ENCODE assay signal across 8 mouse cellular contexts in genomic region chr9:121778066-121778624, GRCm38 (mm10). TPM values are rescaled to one million over a fixed set of nuclear protein-coding genes. Genes with fewer than 3 reads are reported as not detected.
DNase-seq lines count a peak whose midpoint lies in the region; ATAC-seq and TF ChIP-seq lines count a peak whose summit lies in the region.

No protein-coding gene starts in this region.

- WGBS in heart, embryonic 12.5 days, result 14% methylated on average over 54 of the region's 54 CpGs
- 11% methylated on average over 54 of the region's 54 CpGs for WGBS in heart, embryonic 16.5 days
- WGBS in midbrain, embryonic 16.5 days, result 11% methylated on average over 54 of the region's 54 CpGs

- TF ChIP-seq POLR2A in cortical plate, adult 2 months (IDR thresholded peaks at IDR 0.05; ENCODE audit: extremely low read depth, insufficient read depth, low read length), result no peak

- peak overlapping the region; percentile 79 for H3K4me2 ChIP-seq in heart, embryonic 12.5 days
- peak overlapping the region; percentile 84 for H3K4me2 ChIP-seq in heart, embryonic 16.5 days (ENCODE audit: low read depth, low read length)
- H3K4me2 ChIP-seq in midbrain, embryonic 16.5 days (ENCODE audit: low read length), result peak overlapping the region; percentile 79

- peaks cover 28% of the 10 kb centered on the region for H3K4me1 ChIP-seq in heart, embryonic 12.5 days (replicated peaks)
- peaks cover 15% of the 10 kb centered on the region for H3K4me1 ChIP-seq in cortical plate, adult 2 months (ENCODE audit: control insufficient read depth, insufficient read depth, low read length)
- peaks cover 28% of the 10 kb centered on the region for H3K4me1 ChIP-seq in heart, embryonic 16.5 days (ENCODE audit: control insufficient read depth, insufficient read depth, low read length)
- no peaks in the 10 kb centered on the region for H3K4me1 ChIP-seq in midbrain, embryonic 16.5 days (ENCODE audit: control insufficient read depth, insufficient read depth, low read length)

- intact Hi-C loops in heart, postnatal 25 days (cut with DNase I), result no loop called here

- no peaks in the 10 kb centered on the region for H3K9me3 ChIP-seq in heart, embryonic 12.5 days (replicated peaks)
- no peaks in the 10 kb centered on the region for H3K9me3 ChIP-seq in heart, embryonic 16.5 days (replicated peaks; ENCODE audit: control insufficient read depth, low read length)
- no peaks in the 10 kb centered on the region for H3K9me3 ChIP-seq in midbrain, embryonic 16.5 days (replicated peaks; ENCODE audit: control insufficient read depth, low read length, poor library complexity, severe bottlenecking)

- H3K27me3 ChIP-seq in heart, embryonic 12.5 days (replicated peaks), result peaks cover 71% of the 10 kb centered on the region
- peaks cover 32% of the 10 kb centered on the region for H3K27me3 ChIP-seq in heart, embryonic 16.5 days (ENCODE audit: control insufficient read depth, insufficient read depth, low read length)
- peaks cover 24% of the 10 kb centered on the region for H3K27me3 ChIP-seq in midbrain, embryonic 16.5 days (ENCODE audit: control insufficient read depth, insufficient read depth, low read depth, low read length)

- DNase-seq in heart, postnatal 25 days (ENCODE audit: low spot score), result no peak
- peak; percentile 77 to 88 for DNase-seq in left cerebral cortex, adult 18-20 months (ENCODE audit: low spot score in 2 of 2)
- no peak for DNase-seq in urinary bladder, postnatal 4 days (ENCODE audit: low spot score in 2 of 2)
- DNase-seq in urinary bladder, postnatal 14 days (ENCODE audit: low spot score), result no peak

- H3K27ac ChIP-seq in heart, embryonic 12.5 days (ENCODE audit: poor library complexity, severe bottlenecking), result no peak overlapping the region
- peak overlapping the region; percentile 14 for H3K27ac ChIP-seq in cortical plate, adult 2 months (ENCODE audit: insufficient read depth, low read length)
- no peak overlapping the region for H3K27ac ChIP-seq in heart, embryonic 16.5 days (ENCODE audit: low read length)
- H3K27ac ChIP-seq in midbrain, embryonic 16.5 days (ENCODE audit: low read length), result 0 out of 2 replicates have a peak overlapping the region, but pooled peaks have one; percentile 23

- no peaks in the 10 kb centered on the region for H3K36me3 ChIP-seq in heart, embryonic 12.5 days
- H3K36me3 ChIP-seq in heart, embryonic 16.5 days (ENCODE audit: control insufficient read depth, insufficient read depth), result no peaks in the 10 kb centered on the region
- H3K36me3 ChIP-seq in midbrain, embryonic 16.5 days (ENCODE audit: control insufficient read depth, insufficient read depth, low read length), result no peaks in the 10 kb centered on the region

- no peak for TF ChIP-seq CTCF in cortical plate, adult 2 months (IDR thresholded peaks at IDR 0.05; ENCODE audit: extremely low read depth, insufficient read depth, low read length)

- ATAC-seq in heart, embryonic 12.5 days (ENCODE audit: insufficient number of reproducible peaks, low FRiP score), result no peak
- ATAC-seq in heart, embryonic 16.5 days (replicated peaks; ENCODE audit: extremely low read depth, insufficient read depth, low FRiP score), result 0 out of 2 replicates have a peak, but pooled peaks have one; percentile 4
- ATAC-seq in midbrain, embryonic 16.5 days, result peak; percentile 64

- H3K4me3 ChIP-seq in heart, embryonic 12.5 days, result peak overlapping the region; percentile 43
- peak overlapping the region; percentile 24 for H3K4me3 ChIP-seq in cortical plate, adult 2 months (ENCODE audit: insufficient read depth, low read length)
- peak overlapping the region; percentile 49 for H3K4me3 ChIP-seq in heart, embryonic 16.5 days (ENCODE audit: low read length)
- H3K4me3 ChIP-seq in midbrain, embryonic 16.5 days (ENCODE audit: low read depth, low read length), result peak overlapping the region; percentile 38

- peak overlapping the region; percentile 39 for H3K9ac ChIP-seq in heart, embryonic 12.5 days
- H3K9ac ChIP-seq in heart, embryonic 16.5 days (ENCODE audit: low read length), result peak overlapping the region; percentile 63
- H3K9ac ChIP-seq in midbrain, embryonic 16.5 days (ENCODE audit: low read depth, low read length), result peak overlapping the region; percentile 62

RNA-seq across cellular contexts. Expression of gene Klhl40, which starts 0.7 kb away (rescaled TPM):
- polyA plus RNA-seq in heart, embryonic 12.5 days (2016; fragmentation: Nextera tagmentation; extraction: Ambion mirVana), result 0.73 and 1.1 TPM in 2 replicates
- 10 to 100 TPM; 10.1 to 10.5 TPM for total RNA-seq in heart, postnatal 25 days (2021)
- 6.6 and 8.7 TPM in 2 replicates for polyA plus RNA-seq in cortical plate, adult 2 months (2012; rRNA removed)
- polyA plus RNA-seq in heart, embryonic 16.5 days (2015; fragmentation: Nextera tagmentation; extraction: Ambion mirVana), result 6.5 and 6.8 TPM in 2 replicates
- 1 to 10 TPM; 6.2 to 7.2 TPM for total RNA-seq in left cerebral cortex, adult 18-20 months (2021)
- 1.5 and 1.6 TPM in 2 replicates for polyA plus RNA-seq in midbrain, embryonic 16.5 days (2015; fragmentation: Nextera tagmentation; extraction: Ambion mirVana)

RNA-seq across cellular contexts. Expression of gene Hhatl, which starts 14.2 kb away (rescaled TPM):
- 5.3 and 5.7 TPM in 2 replicates for polyA plus RNA-seq in heart, embryonic 12.5 days (2016; fragmentation: Nextera tagmentation; extraction: Ambion mirVana)
- 100 to 1,000 TPM; 118 to 123 TPM for total RNA-seq in heart, postnatal 25 days (2021)
- polyA plus RNA-seq in cortical plate, adult 2 months (2012; rRNA removed), result 21.2 and 22.4 TPM in 2 replicates
- polyA plus RNA-seq in heart, embryonic 16.5 days (2015; fragmentation: Nextera tagmentation; extraction: Ambion mirVana), result 23.8 and 25.3 TPM in 2 replicates
- 10 to 100 TPM; 15.4 to 25.0 TPM for total RNA-seq in left cerebral cortex, adult 18-20 months (2021)
- 0.16 TPM in 1 of 2 replicates, not detected in the other for polyA plus RNA-seq in midbrain, embryonic 16.5 days (2015; fragmentation: Nextera tagmentation; extraction: Ambion mirVana)

RNA-seq across cellular contexts. Expression of gene Zfp651, which starts 19.0 kb away (rescaled TPM):
- polyA plus RNA-seq in heart, embryonic 12.5 days (2016; fragmentation: Nextera tagmentation; extraction: Ambion mirVana), result 12.5 and 14.9 TPM in 2 replicates
- 100 to 1,000 TPM; 116 to 128 TPM for total RNA-seq in heart, postnatal 25 days (2021)
- polyA plus RNA-seq in cortical plate, adult 2 months (2012; rRNA removed), result 97.8 and 115 TPM in 2 replicates
- 15.8 and 21.3 TPM in 2 replicates for polyA plus RNA-seq in heart, embryonic 16.5 days (2015; fragmentation: Nextera tagmentation; extraction: Ambion mirVana)
- total RNA-seq in left cerebral cortex, adult 18-20 months (2021), result 100 to 1,000 TPM; 104 to 106 TPM
- polyA plus RNA-seq in midbrain, embryonic 16.5 days (2015; fragmentation: Nextera tagmentation; extraction: Ambion mirVana), result 21.1 and 23.6 TPM in 2 replicates

RNA-seq across cellular contexts. Expression of gene Nktr, which starts 59.2 kb away (rescaled TPM):
- polyA plus RNA-seq in heart, embryonic 12.5 days (2016; fragmentation: Nextera tagmentation; extraction: Ambion mirVana), result 53.6 and 61.4 TPM in 2 replicates
- total RNA-seq in heart, postnatal 25 days (2021), result 10 to 100 TPM; 29.1 to 38.1 TPM
- 127 and 133 TPM in 2 replicates for polyA plus RNA-seq in cortical plate, adult 2 months (2012; rRNA removed)
- 42.5 and 45.3 TPM in 2 replicates for polyA plus RNA-seq in heart, embryonic 16.5 days (2015; fragmentation: Nextera tagmentation; extraction: Ambion mirVana)
- 100 to 1,000 TPM; 103 to 112 TPM for total RNA-seq in left cerebral cortex, adult 18-20 months (2021)
- 45.3 and 63.1 TPM in 2 replicates for polyA plus RNA-seq in midbrain, embryonic 16.5 days (2015; fragmentation: Nextera tagmentation; extraction: Ambion mirVana)

Comparison
In these comparisons a context has a peak if more than half of its experiments do, and no peak if none do; other contexts are left out.
1. H3K27ac ChIP-seq: peak in cortical plate, adult 2 months (single experiment) and midbrain, embryonic 16.5 days (single experiment); none in heart, embryonic 12.5 days (single experiment) and heart, embryonic 16.5 days (single experiment).
2. DNase-seq: peak in left cerebral cortex, adult 18-20 months (2 of 2); none in heart, postnatal 25 days (single experiment), urinary bladder, postnatal 4 days (0 of 2) and urinary bladder, postnatal 14 days (single experiment).
3. Peak in every context shown above with its lines, with median percentiles within 50 percentile points of each other: H3K4me2 ChIP-seq, H3K4me3 ChIP-seq and H3K9ac ChIP-seq.